Mouse (Mus musculus) brown adipose tissue, adult 24 weeks (tissue): Measurements from ENCODE around the gene Rnf169. TPM values are rescaled to one million over a fixed set of nuclear protein-coding genes. Genes with fewer than 3 reads are reported as not detected.

Experiments used
- H3K27ac ChIP-seq: fragments of 200-500 bp; replicated peaks from 2 replicates; pipeline ENCODE4 v1.5.1; 2012; ENCODE audit warnings: low read depth, mild to moderate bottlenecking, low read length
- H3K4me1 ChIP-seq: fragments of 200-500 bp; 2 replicates; pipeline ENCODE4 v1.6.1; 2012; ENCODE audit warnings: low read length, mixed read lengths; ENCODE audit not compliant: control insufficient read depth, insufficient read depth, insufficient read length
- H3K4me3 ChIP-seq: fragments of 200-500 bp; 2 replicates; pipeline ENCODE4 v1.5.1; 2012; ENCODE audit warnings: low read depth, mild to moderate bottlenecking, low read length, moderate library complexity; ENCODE audit not compliant: insufficient read depth
- polyA plus RNA-seq: library from polyadenylated mRNA; stranded (reverse); fragments of >200 nt; gene quantifications from 2 replicates; pipeline ENCODE4 v1.2.4, GENCODE M21; 2012; ENCODE audit not compliant: missing spikeins, insufficient read depth, insufficient read length

The Rnf169 gene
- polyA plus RNA-seq, 1 experiment: 1.8 TPM

DNA sequence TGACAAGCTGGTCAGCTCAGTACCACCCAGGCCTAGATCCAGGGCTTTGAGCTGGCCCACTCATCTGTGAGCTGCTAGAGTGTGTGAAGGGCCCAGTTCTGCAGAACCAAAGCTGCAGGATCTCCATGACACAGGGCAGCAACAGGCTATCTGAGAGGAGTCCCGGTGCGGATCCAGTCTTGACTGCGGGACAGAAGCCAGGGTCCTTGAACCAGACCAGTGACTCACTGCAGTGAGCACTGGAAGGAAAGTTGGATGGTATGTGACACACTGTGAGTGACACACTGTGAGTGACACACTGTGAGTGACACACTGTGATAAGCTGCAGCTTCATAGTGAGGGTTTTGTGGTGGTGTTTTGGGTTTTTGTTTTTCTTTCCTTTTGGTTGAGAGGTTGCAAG, 35.7 kb downstream of the Rnf169 start:
- Histone ChIP-seq H3K4me1 (0 out of 2 replicates have a peak, but pooled peaks cover 2% of the 10 kb centered on the region), H3K27ac (no peak overlapping the region)

DNA sequence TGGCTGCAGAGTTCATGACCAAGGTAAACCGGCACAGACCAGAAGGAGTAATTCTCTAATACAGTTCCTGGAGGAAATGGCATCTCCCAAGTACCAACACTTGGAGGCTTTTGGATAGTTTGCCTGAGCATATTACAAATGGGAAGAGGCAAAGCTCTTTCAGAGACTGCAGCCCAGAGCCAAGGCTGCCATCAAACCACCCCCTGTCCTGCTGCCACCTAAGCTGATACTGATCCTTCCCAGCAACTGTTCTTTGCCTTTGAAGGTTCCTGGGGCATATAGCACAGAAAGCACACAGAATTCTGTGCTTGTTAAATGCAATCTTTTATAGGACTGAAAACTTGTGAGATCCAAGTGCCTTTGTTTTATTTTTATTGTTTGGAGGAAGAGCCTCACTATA, 39.6 kb downstream of the Rnf169 start:
- Histone ChIP-seq H3K27ac (no peak overlapping the region), H3K4me1 (no peaks in the 10 kb centered on the region), H3K4me3 (no peak overlapping the region)

More for the DNA sequence above, 35.7 kb downstream of the Rnf169 start:
- no peak overlapping the region for H3K4me3 ChIP-seq

DNA sequence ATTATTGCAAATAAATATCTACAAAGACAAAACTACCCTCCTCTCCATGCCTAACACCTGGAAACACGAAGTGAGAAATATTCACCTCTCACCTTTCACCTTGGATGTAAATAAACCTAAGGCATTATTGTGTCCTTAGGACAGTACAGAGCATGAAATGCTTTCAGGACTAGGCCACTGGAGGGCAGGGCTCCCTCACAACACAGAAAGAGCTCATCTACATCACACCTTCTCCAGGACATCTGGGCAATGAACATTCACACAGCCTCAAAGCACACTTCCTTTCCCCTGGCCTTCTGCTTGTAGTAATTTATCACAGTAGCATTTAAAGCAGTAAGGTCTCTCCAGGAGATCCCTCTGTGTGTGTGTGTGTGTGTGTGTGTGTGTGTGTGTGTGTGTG, 44.5 kb downstream of the Rnf169 start:
- no peak overlapping the region for H3K4me3 ChIP-seq
- H3K4me1 ChIP-seq: no peaks in the 10 kb centered on the region
- no peak overlapping the region for H3K27ac ChIP-seq

DNA sequence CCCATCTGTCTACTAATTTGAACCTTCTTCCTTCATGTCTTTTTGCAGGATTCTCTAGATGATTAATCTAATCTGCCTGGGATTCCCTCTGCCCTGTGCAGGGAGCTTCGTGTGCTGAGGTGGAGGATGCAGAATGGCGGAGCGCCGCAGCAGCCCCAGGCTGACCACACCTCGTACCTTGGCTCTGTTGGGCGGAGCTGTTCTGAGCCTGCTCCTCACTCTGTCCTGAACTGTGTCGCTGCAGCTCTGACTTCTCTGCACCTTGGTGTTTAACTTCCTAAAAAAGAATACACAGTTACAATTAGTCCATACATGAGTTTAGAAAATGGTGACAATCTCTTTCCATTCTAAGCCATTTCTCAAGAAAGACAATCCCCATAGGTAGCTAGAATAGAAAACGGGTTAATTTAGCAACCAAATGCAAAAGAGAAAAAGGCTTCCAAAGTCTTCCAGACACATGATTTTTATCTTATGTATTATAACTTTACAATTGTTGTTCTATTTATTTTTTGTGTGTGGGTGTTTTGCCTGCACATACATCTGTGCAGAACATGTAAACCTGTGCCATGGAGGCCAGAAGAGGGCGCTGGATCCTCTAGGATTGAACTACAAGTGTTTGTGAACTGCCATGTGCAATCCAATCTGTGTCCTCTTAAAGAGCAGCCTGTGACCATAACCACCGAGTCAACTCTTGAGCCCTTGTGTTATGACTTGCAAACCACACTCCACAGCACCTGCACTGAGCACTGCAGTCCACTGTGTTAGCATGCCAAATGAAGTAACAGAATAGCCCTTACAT, 53.1 kb downstream of the Rnf169 start:
- Histone ChIP-seq H3K4me3 (no peak overlapping the region), H3K4me1 (no peaks in the 10 kb centered on the region), H3K27ac (no peak overlapping the region)

DNA sequence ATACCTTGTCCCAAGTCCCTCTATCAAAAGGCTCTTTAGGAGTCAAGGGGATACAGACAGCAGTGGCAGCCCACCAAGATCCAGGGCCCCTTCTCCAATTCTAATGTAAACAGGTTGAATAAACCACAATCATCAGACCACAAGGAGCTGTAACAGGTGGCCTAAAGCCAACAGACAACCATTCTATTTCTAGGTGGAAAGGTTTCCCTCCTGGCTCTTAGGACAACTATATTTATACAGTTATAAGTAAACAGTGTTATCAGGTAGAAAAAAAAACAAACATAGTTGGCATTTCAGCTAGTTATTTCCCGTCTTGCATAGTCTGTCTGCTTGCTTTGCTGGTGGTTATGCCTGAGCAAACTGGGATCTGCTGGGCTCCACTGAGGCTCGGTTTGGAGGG, 59.8 kb downstream of the Rnf169 start:
- Histone ChIP-seq H3K27ac (no peak overlapping the region), H3K4me1 (peaks cover 6% of the 10 kb centered on the region; the same call in 1 of the 2 replicates)

DNA sequence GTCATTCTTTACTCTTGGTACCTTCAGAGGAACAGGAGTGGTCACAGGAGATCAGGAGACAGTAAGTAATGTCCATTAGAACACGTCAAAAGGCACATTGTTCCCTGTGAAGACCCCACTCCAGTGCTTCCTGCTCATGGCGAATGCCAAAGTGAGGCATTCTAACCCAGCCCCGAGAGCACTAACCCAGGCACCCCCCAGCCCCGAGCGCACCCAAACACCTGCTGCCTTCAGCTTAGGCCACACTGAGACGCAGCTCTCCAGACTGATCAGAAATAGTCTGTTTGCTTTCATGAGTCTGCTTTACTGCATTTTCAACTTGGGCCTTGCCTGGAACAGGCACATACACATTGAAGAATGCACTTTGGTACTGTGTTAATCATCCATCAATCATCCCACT, 60.3 kb downstream of the Rnf169 start:
- H3K27ac ChIP-seq: no peak overlapping the region
- no peak overlapping the region for H3K4me3 ChIP-seq
- peaks cover 6% of the 10 kb centered on the region; the same call in 1 of the 2 replicates for H3K4me1 ChIP-seq

More for the DNA sequence above, 59.8 kb downstream of the Rnf169 start:
- no peak overlapping the region for H3K4me3 ChIP-seq

DNA sequence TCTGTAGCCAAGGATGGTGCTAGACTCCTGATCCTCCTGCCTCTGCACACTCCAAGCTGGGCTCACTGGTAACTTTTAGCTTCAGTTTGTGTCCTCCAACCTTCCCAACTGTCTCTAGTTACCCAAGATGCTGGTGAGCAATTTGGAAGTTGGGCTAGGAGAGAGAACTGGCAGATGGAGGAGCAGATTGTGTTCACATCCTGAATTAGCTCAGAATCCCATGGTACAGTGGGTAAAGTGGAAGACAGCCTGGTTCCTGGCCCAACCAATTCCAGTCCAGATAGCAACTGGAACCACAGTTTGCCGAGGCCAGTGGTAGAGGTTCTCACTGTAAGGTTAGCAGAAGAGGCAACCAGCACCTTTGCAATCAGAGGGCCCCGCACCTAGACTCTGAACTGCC, 61.1 kb downstream of the Rnf169 start:
- no peak overlapping the region for H3K27ac ChIP-seq
- H3K4me1 ChIP-seq: peaks cover 6% of the 10 kb centered on the region; the same call in 1 of the 2 replicates
- H3K4me3 ChIP-seq: no peak overlapping the region

DNA sequence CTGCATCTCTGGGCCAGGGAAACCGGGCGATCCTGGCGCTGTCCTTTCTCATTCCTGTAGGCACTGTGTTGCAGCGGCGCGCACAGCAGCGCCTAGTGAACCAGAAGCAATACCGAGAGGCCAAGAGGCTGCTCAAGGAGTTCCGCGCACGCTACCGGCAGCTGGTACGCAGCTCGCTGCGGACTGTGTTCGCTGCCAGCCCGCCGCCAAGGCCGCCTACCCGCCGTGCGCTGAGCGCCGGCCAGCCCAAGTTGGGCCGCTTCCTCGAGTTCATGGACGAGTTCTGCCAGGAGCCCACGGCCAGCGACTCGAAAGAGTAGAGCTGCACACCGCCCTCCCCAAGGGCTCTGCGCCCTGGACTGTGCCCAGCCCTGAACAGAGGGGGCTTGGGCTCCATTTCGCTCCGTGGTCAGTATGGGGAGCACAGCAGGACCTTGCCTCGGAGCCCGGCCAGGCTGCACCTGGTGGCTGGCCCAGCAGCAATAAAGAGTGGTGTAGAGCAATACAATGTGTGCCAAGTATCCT, 62.9 kb downstream of the Rnf169 start:
- H3K27ac ChIP-seq: no peak overlapping the region
- H3K4me1 ChIP-seq: peaks cover 6% of the 10 kb centered on the region; the same call in 1 of the 2 replicates
- peak overlapping the region; percentile 37 for H3K4me3 ChIP-seq

DNA sequence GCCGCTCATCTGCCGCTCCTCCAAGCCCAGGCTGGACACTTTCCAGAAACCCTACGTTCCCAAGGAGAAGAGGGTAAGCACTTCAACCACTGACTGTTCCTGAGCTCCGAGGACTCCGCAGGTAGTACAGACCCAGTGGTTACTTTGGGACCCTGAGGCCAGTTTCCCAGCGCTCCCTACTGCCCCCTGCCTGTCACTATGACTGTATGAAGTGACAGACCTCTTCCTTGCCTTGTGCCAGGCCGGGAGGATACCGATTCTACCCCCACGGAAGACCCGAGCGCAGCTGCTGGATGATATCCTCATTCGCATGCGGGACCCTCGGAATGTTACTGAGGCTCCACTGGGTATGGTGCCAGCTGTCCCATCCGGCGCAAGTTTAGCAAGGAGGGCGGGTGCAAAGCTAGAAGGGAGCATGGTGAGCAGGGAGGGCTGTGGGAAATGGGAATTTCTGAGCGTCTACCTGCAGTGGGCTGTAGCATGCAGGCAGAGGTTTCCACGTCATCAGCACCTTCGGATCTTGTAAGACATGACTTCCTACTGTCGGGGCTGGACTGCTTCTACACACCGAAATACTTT, 63.4 kb downstream of the Rnf169 start:
- peaks cover 6% of the 10 kb centered on the region; the same call in 1 of the 2 replicates for H3K4me1 ChIP-seq
- no peak overlapping the region for H3K27ac ChIP-seq
- peak overlapping the region; percentile 37 for H3K4me3 ChIP-seq

DNA sequence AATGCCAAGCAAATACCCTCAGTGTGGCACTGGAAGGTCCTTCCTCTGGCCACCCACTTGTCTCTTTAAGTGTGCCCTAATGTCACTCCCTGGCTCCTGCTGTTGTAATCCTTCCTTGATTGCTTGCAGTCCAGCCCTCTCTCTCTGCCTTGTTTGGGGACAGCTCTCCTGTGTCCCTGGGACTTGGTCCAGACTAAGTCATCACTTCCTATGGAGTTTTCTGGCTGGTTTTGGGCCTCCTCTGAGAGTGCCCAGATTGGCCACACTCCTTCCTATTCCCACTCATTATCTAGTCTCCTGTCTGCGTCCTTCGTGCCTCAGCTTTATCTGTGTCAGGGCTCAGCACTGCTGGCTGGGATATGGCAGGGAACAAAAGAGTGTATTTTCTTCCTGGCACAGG, 64.7 kb downstream of the Rnf169 start:
- peaks cover 6% of the 10 kb centered on the region; the same call in 1 of the 2 replicates for H3K4me1 ChIP-seq
- no peak overlapping the region for H3K27ac ChIP-seq
- no peak overlapping the region for H3K4me3 ChIP-seq

DNA sequence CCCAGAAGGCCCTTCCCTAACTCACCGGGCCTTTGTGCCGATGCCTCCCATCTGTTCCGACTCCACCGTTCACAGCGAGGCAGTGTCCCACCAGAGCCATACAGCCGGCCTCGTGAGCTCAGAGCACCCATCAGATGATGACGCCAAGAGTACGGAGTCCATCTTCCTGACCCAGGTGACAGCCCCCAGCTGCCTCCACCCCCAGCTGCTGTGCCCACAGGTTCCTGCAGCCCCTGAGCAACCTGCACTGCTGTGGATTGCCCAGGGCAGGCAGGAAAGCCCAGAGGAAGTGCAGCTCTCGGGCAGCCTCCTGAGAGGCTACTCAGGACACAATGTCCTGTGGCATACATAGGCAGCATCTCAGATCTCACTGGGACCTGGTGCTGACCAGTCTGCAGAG, 65.9 kb downstream of the Rnf169 start:
- H3K4me3 ChIP-seq: no peak overlapping the region

DNA sequence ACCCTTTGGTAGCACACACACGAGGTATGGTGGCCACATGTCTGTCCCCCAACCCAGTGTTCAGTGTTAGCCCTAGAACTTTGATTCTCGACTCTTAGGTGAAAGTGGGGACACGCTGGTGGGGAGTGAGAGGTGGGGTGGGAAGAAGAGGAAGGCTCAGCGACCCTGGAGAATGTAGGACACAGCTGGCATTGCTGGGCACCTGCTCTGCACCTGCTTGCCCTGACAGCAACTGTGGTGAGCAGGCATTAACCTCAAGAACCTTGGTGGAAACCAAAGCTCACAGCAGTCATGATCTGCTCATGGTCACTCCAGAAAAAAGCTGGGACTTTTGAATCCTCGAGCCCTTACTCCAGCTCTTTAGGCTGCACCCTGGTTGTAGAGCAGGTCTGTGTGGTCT, 69.2 kb downstream of the Rnf169 start:
- no peak overlapping the region for H3K4me3 ChIP-seq
- H3K27ac ChIP-seq: no peak overlapping the region
- no peaks in the 10 kb centered on the region for H3K4me1 ChIP-seq

More for the DNA sequence above, 65.9 kb downstream of the Rnf169 start:
- Histone ChIP-seq H3K4me1 (peaks cover 6% of the 10 kb centered on the region; the same call in 1 of the 2 replicates), H3K27ac (no peak overlapping the region)

DNA sequence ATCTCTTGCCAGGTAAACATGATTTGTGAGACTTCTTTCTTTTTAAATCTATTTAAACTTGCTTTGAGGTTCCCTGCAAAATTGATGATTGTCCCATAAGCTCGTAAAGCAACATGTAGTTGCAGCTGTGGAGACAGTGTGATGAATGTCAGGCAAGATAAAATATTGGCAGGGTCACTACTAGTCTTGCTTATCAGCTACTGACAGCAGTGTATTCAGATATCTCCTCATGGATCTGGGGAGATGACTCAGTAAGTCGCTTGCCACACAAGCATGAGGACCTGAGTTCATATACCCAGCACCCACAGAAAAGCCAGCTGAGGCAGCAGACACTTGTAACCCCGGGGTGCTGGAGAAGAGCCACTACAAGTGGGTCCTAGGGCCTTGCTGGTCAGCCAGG, 72.8 kb downstream of the Rnf169 start:
- no peak overlapping the region for H3K27ac ChIP-seq
- H3K4me3 ChIP-seq: no peak overlapping the region
- no peaks in the 10 kb centered on the region for H3K4me1 ChIP-seq

DNA sequence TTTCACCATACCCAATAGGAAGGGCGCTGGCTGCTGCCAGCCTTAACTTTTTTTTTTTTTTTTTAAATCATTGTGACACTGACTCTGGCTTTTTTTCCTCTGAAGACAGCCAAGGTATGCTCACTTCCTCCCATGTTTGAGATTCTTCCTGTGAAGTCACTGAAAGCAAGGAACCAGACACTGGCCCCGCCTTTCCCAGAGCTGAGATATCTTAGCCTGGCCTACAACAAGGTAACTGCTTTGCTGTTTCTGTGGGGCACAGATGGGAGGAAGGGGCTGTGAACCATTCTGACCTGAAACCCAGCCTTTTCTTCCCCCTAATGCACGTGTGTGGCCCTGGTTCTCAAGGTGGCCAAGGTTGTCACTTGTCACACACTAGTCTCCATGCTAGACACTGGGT, 73.9 kb downstream of the Rnf169 start:
- Histone ChIP-seq H3K4me1 (no peaks in the 10 kb centered on the region), H3K27ac (no peak overlapping the region), H3K4me3 (no peak overlapping the region)

DNA sequence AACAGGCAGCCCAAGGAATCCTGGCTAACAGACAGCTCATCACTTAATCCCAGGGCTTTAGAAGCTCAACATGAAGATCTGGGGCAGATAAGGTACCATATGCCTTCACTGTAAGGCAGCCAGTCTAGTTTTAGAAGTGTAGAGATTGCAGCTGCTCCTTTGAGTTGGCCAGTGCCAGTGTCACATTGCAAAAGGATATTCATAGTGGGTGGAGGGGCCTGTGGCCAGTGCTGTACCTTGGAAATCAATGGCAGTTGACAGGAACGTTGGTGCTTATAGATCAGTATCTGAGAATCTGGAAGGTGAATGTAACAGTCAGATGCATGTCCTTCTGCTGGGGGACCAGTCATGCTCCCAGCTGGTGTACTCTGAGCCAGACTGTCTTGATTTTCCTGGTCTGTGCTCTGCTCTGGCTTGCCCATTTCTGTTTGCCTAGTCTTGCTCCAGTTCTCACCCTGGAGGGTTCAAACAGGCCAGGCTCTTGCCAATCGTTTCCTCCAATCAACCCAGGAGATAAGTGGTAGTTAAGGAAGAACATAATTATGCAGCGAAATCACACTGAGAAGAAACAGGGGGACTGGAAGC, 75.7 kb downstream of the Rnf169 start:
- H3K27ac ChIP-seq: no peak overlapping the region
- H3K4me1 ChIP-seq: no peaks in the 10 kb centered on the region
- no peak overlapping the region for H3K4me3 ChIP-seq
